ENCODE assay signal across 9 mouse cellular contexts in genomic region chr9:100581543-100582492, GRCm38 (mm10). TPM values are rescaled to one million over a fixed set of nuclear protein-coding genes. Genes with fewer than 3 reads are reported as not detected.
DNase-seq lines count a peak whose midpoint lies in the region; ATAC-seq and TF ChIP-seq lines count a peak whose summit lies in the region.
"Had no signal": no experiment of that assay in that cellular context is flagged by ENCODE, and none has a peak within 500 bp of the region (broad histone marks: within the 10 kb centered on the region; RNA-seq: fewer than 3 reads in every experiment).

No protein-coding gene starts in this region.

- 0 out of 2 replicates have a peak overlapping the region, but pooled peaks have one; percentile 5 for H3K4me2 ChIP-seq in forebrain, embryonic 11.5 days (ENCODE audit: low read depth, low read length, severe bottlenecking)
- H3K4me2 ChIP-seq in hindbrain, embryonic 15.5 days: no peak overlapping the region
- no peak overlapping the region for H3K4me2 ChIP-seq in lung, embryonic 14.5 days

- H3K9me3 ChIP-seq in forebrain, embryonic 11.5 days (ENCODE audit: control insufficient read depth, low read length): no peaks in the 10 kb centered on the region
- H3K9me3 ChIP-seq in hindbrain, embryonic 15.5 days: no peaks in the 10 kb centered on the region
- no peaks in the 10 kb centered on the region for H3K9me3 ChIP-seq in lung, embryonic 14.5 days (ENCODE audit: low read depth, low read length)
- H3K9me3 ChIP-seq: G1E had no signal

- TF ChIP-seq CTCF in lung, embryonic 14.5 days (IDR thresholded peaks at IDR 0.05; ENCODE audit: low read depth): no peak

- ATAC-seq in forebrain, embryonic 11.5 days (replicated peaks; ENCODE audit: low FRiP score): peak; percentile 84
- peak; percentile 59; the same call in 1 of the 2 replicates for ATAC-seq in hindbrain, embryonic 15.5 days (ENCODE audit: low FRiP score, low read depth)
- peak; percentile 36; the same call in 1 of the 2 replicates for ATAC-seq in lung, embryonic 14.5 days (ENCODE audit: insufficient read depth)
- ATAC-seq in frontal cortex, adult (ENCODE audit: low TSS enrichment): no peak

- WGBS in forebrain, embryonic 11.5 days: 24% methylated on average over 13 of the region's 13 CpGs
- 24% methylated on average over 13 of the region's 13 CpGs for WGBS in hindbrain, embryonic 15.5 days
- 46% methylated on average over 13 of the region's 13 CpGs for WGBS in lung, embryonic 14.5 days

- H3K4me1 ChIP-seq in forebrain, embryonic 11.5 days (replicated peaks; ENCODE audit: control insufficient read depth, insufficient read depth, low read length): peaks cover 11% of the 10 kb centered on the region; the same call in 1 of the 2 replicates
- H3K4me1 ChIP-seq in hindbrain, embryonic 15.5 days (replicated peaks): peaks cover 17% of the 10 kb centered on the region
- H3K4me1 ChIP-seq in lung, embryonic 14.5 days (ENCODE audit: insufficient read depth): no peaks in the 10 kb centered on the region

- peak overlapping the region; percentile 37 for H3K27ac ChIP-seq in forebrain, embryonic 11.5 days (ENCODE audit: low read depth, low read length)
- peak overlapping the region; percentile 12 for H3K27ac ChIP-seq in hindbrain, embryonic 15.5 days (replicated peaks)
- peak overlapping the region; percentile 63; the same call in 1 of the 2 replicates for H3K27ac ChIP-seq in lung, embryonic 14.5 days (ENCODE audit: low read depth)

- no peaks in the 10 kb centered on the region for H3K36me3 ChIP-seq in forebrain, embryonic 11.5 days (ENCODE audit: control insufficient read depth, insufficient read depth, low read length)
- no peaks in the 10 kb centered on the region for H3K36me3 ChIP-seq in hindbrain, embryonic 15.5 days
- no peaks in the 10 kb centered on the region for H3K36me3 ChIP-seq in lung, embryonic 14.5 days (ENCODE audit: insufficient read depth)
- H3K36me3 ChIP-seq: G1E had no signal

- no peak overlapping the region for H3K4me3 ChIP-seq in forebrain, embryonic 11.5 days (ENCODE audit: low read depth, low read length)
- no peak overlapping the region for H3K4me3 ChIP-seq in hindbrain, embryonic 15.5 days
- H3K4me3 ChIP-seq in lung, embryonic 14.5 days (ENCODE audit: low read depth, low read length): no peak overlapping the region

- H3K9ac ChIP-seq in forebrain, embryonic 11.5 days (ENCODE audit: low read length): no peak overlapping the region
- H3K9ac ChIP-seq in hindbrain, embryonic 15.5 days: no peak overlapping the region
- no peak overlapping the region for H3K9ac ChIP-seq in lung, embryonic 14.5 days

- peak; percentile 47 for DNase-seq in lung, adult 18-20 months
- no peak for DNase-seq in lung, postnatal 14 days
- DNase-seq in forebrain, embryonic 11.5 days (ENCODE audit: low spot score): peak; percentile 80
- DNase-seq in lung, embryonic 14.5 days: peak; percentile 69
- DNase-seq in testis, postnatal 10 days (ENCODE audit: low spot score): peak; percentile 51
- DNase-seq in layer of hippocampus, postnatal 25 days (ENCODE audit: extremely low spot score in 1 of 2, low spot score in 1 of 2): no peak

- no peaks in the 10 kb centered on the region for H3K27me3 ChIP-seq in forebrain, embryonic 11.5 days (ENCODE audit: control insufficient read depth, insufficient read depth, low read length)
- H3K27me3 ChIP-seq in hindbrain, embryonic 15.5 days: no peaks in the 10 kb centered on the region
- H3K27me3 ChIP-seq in lung, embryonic 14.5 days (ENCODE audit: insufficient read depth, low read length): no peaks in the 10 kb centered on the region

RNA-seq across cellular contexts. Expression of gene Slc35g2, which starts 10.9 kb away (rescaled TPM):
- 7.5 and 8.5 TPM in 2 replicates for polyA plus RNA-seq in forebrain, embryonic 11.5 days (2014; fragmentation: Nextera tagmentation; extraction: Ambion mirVana)
- polyA plus RNA-seq in hindbrain, embryonic 15.5 days (2015; fragmentation: Nextera tagmentation; extraction: Ambion mirVana): 21.9 and 24.3 TPM in 2 replicates
- polyA plus RNA-seq in lung, embryonic 14.5 days (2014; fragmentation: Nextera tagmentation; extraction: Ambion mirVana): 7.5 and 8.0 TPM in 2 replicates
- total RNA-seq in layer of hippocampus, postnatal 25 days (2021): 10 to 100 TPM; 16.1 to 19.4 TPM
- polyA plus RNA-seq: G1E had no signal

RNA-seq across cellular contexts. Expression of gene Stag1, which starts 15.8 kb away (rescaled TPM):
- 57.8 and 63.0 TPM in 2 replicates for polyA plus RNA-seq in forebrain, embryonic 11.5 days (2014; fragmentation: Nextera tagmentation; extraction: Ambion mirVana)
- 28.9 and 30.9 TPM in 2 replicates for polyA plus RNA-seq in hindbrain, embryonic 15.5 days (2015; fragmentation: Nextera tagmentation; extraction: Ambion mirVana)
- 48.4 and 57.5 TPM in 2 replicates for polyA plus RNA-seq in lung, embryonic 14.5 days (2014; fragmentation: Nextera tagmentation; extraction: Ambion mirVana)
- total RNA-seq in layer of hippocampus, postnatal 25 days (2021): 10 to 100 TPM; 49.5 to 50.4 TPM

RNA-seq across cellular contexts. Expression of gene Nck1, which starts 35.9 kb away (rescaled TPM):
- 64.2 and 74.7 TPM in 2 replicates for polyA plus RNA-seq in forebrain, embryonic 11.5 days (2014; fragmentation: Nextera tagmentation; extraction: Ambion mirVana)
- polyA plus RNA-seq in hindbrain, embryonic 15.5 days (2015; fragmentation: Nextera tagmentation; extraction: Ambion mirVana): 55.9 and 58.6 TPM in 2 replicates
- 71.3 and 77.8 TPM in 2 replicates for polyA plus RNA-seq in lung, embryonic 14.5 days (2014; fragmentation: Nextera tagmentation; extraction: Ambion mirVana)
- total RNA-seq in layer of hippocampus, postnatal 25 days (2021): 10 to 100 TPM; 33.5 to 37.2 TPM

Comparison
In these comparisons a context has a peak if more than half of its experiments do, and no peak if none do; other contexts are left out.
1. DNase-seq: peak in lung, adult 18-20 months (2 of 2), forebrain, embryonic 11.5 days (single experiment), lung, embryonic 14.5 days (single experiment) and testis, postnatal 10 days (single experiment); none in lung, postnatal 14 days (single experiment) and layer of hippocampus, postnatal 25 days (0 of 2).
2. H3K27ac ChIP-seq: peak in every context shown above with its lines; median percentile 63 in lung, embryonic 14.5 days; 37 in forebrain, embryonic 11.5 days; 12 in hindbrain, embryonic 15.5 days.